Mouse (Mus musculus) skeletal muscle tissue, adult 2 months (tissue): Measurements from ENCODE around the gene Depdc5.
A peak's percentile ranks its signal among the peaks of the same experiment; 100 is the strongest.
"Not testable (repeated sequence)": the region's sequence is repeated elsewhere in the genome, so short reads cannot be mapped to it uniquely, and the experiment has no call there.

Experiments used
- DNase-seq: peaks from one replicate; pipeline ENCODE4 v3.0.0-alpha.2; 2012; ENCODE audit warnings: low read depth, low spot score

Gene Depdc5

GRCm38 (mm10) chr5:32863253-32864228, at the start of gene Depdc5:
TSS of gene Depdc5 (plus strand) at chr5:32863701.
- peak; percentile 88 for DNase-seq

GRCm38 (mm10) chr5:32815396-32815795, 48.1 kb upstream of the Depdc5 start:
- DNase-seq, result no peak

GRCm38 (mm10) chr5:32820471-32820870, 43.0 kb upstream of the Depdc5 start:
- DNase-seq, result no peak

- no peak for DNase-seq
Measured at GRCm38 (mm10) chr5:32827009-32827408, 36.5 kb upstream of the Depdc5 start, which contains the start of gene Gm20671. TSS of gene Gm20671 (minus strand) at chr5:32827109.

- DNase-seq, result not testable (repeated sequence)
Measured at GRCm38 (mm10) chr5:32828766-32829165, 34.7 kb upstream of the Depdc5 start.

- DNase-seq, result no peak
Measured at GRCm38 (mm10) chr5:32830054-32830453, 33.4 kb upstream of the Depdc5 start.

- DNase-seq, result no peak
Measured at GRCm38 (mm10) chr5:32834497-32834896, 29.0 kb upstream of the Depdc5 start.

GRCm38 (mm10) chr5:32836976-32837375, 26.5 kb upstream of the Depdc5 start:
- no peak for DNase-seq

GRCm38 (mm10) chr5:32840029-32840428, 23.5 kb upstream of the Depdc5 start:
- DNase-seq, result no peak

GRCm38 (mm10) chr5:32849178-32849577, 14.3 kb upstream of the Depdc5 start:
- DNase-seq, result no peak

GRCm38 (mm10) chr5:32849580-32849979, 13.9 kb upstream of the Depdc5 start:
- not testable (repeated sequence) for DNase-seq

- DNase-seq, result no peak
Measured at GRCm38 (mm10) chr5:32852026-32852425, 11.5 kb upstream of the Depdc5 start.

- DNase-seq, result peak; percentile 93
Measured at GRCm38 (mm10) chr5:32853731-32854507, 9.6 kb upstream of the Depdc5 start, which contains the start of gene Prr14l. TSS of gene Prr14l (minus strand) at chr5:32854256.

GRCm38 (mm10) chr5:32854818-32855217, 8.7 kb upstream of the Depdc5 start:
- DNase-seq, result no peak

GRCm38 (mm10) chr5:32855274-32855673, 8.2 kb upstream of the Depdc5 start:
- DNase-seq, result not testable (repeated sequence)

GRCm38 (mm10) chr5:32857781-32858220, 5.7 kb upstream of the Depdc5 start:
- DNase-seq, result peak; percentile 21

- no peak for DNase-seq
Measured at GRCm38 (mm10) chr5:32861082-32861481, 2.4 kb upstream of the Depdc5 start.

- no peak for DNase-seq
Measured at GRCm38 (mm10) chr5:32862469-32863132, 900 bp upstream of the Depdc5 start.

- DNase-seq, result no peak
Measured at GRCm38 (mm10) chr5:32869389-32870024, 6.0 kb downstream of the Depdc5 start.

- no peak for DNase-seq
Measured at GRCm38 (mm10) chr5:32872346-32872745, 8.8 kb downstream of the Depdc5 start.

- no peak for DNase-seq
Measured at GRCm38 (mm10) chr5:32886739-32887138, 23.2 kb downstream of the Depdc5 start.
